Mouse (Mus musculus) megakaryocyte progenitor cell, adult 5-6 weeks (primary cell): Measurements from ENCODE around the gene Stn1. TPM values are rescaled to one million over a fixed set of nuclear protein-coding genes. Genes with fewer than 3 reads are reported as not detected.
A peak's percentile ranks its signal among the peaks of the same experiment; 100 is the strongest.

ENCODE experiments used
- ATAC-seq: replicated peaks from 2 replicates; pipeline ENCODE4 v1.8.0; 2016; ENCODE audit warnings: mild to moderate bottlenecking, moderate TSS enrichment, inconsistent platforms; ENCODE audit not compliant: poor library complexity
- total RNA-seq, 2 experiments: library from RNA; stranded (forward) in 1 of 2; stranded (reverse) in 1 of 2; fragments of 157-497, 149-512 nt in 1 of 2; fragments of 200-1000 nt in 1 of 2; gene quantifications; 2 replicates each; pipeline versions ENCODE4 v1.2.3 to v1.2.4; 2015 to 2017

The Stn1 gene
- total RNA-seq, 2 experiments from 2014 or later = 5.3 to 5.6 TPM

DNA sequence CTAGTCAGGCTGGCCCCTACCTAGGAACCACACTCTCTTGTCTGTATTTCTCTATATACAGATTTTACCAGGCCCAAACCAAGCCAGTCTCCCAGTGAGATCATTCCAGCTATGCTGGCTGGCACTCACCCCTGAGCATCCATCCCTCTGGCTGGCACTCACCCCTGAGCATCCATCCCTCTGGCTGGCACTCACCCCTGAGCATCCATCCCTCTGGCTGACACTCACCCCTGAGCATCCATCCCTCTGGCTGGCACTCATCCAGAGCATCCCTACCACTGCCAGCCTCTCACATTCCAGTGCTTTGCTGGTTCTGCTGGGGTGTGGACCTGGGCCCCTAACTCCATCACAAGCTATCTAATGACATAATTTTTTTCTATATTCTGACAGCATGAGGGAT, 8.2 kb upstream of the Stn1 start:
- no peak for ATAC-seq

DNA sequence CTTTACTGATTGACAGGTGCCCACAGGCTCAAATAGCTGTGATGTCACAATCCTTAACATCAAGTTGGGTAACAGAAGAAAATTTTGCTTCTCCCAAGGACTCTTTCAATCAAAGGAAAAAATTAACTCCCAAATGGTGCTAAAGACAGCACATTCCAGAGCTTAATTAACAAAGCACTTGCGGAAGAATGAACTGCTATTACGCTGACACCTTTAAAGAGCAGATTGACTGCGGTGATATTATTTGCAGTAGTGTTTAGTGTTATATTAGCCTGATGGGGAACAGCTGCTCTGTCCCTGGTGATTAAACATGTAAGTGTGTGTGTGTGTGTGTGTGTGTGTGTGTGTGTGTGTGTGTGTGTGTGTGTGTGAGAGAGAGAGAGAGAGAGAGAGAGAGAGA, 7.7 kb upstream of the Stn1 start:
- ATAC-seq = no peak

DNA sequence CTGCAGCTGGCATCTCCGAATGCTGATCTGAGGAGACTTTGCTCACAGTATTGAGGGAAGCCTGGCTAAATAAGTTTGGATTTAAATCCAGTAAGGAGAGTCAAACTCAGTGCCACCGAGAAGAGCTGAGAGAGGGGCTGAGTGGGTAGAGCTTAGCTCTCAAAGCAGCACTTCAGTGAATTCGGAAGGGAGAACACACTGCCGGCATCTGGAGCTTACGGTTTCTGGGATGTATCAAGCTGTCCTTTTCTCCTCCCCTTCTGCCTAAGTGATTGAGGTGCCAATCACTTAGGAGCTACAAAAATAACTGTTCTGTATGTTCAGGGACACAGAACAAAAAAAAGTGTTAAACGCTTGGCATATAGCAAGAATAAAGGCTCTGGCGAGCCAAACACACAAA, 5.1 kb upstream of the Stn1 start:
- no peak for ATAC-seq

DNA sequence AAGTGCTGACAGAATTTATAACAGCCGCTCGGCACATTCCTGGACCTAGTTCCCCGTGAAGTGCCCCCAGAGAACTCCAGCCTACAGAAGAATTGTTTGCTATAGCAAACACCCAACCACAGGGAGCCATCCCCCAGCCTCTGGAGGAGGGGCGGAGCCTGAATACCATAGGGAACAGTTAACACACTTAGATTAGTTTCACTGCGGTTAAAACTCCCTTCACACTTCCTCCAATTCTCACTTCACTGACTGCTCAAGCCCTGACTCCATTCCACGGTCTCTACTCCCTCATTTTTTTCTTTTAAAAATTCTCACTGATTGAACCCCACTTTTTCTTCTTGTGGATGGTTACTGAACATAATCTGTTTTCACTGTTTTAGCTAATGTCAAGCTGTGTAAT, 1.5 kb upstream of the Stn1 start:
- ATAC-seq = peak; percentile 68

GRCm38 (mm10) chr19:47537879-47538278, 572 bp upstream of the Stn1 start:
- ATAC-seq = no peak

DNA sequence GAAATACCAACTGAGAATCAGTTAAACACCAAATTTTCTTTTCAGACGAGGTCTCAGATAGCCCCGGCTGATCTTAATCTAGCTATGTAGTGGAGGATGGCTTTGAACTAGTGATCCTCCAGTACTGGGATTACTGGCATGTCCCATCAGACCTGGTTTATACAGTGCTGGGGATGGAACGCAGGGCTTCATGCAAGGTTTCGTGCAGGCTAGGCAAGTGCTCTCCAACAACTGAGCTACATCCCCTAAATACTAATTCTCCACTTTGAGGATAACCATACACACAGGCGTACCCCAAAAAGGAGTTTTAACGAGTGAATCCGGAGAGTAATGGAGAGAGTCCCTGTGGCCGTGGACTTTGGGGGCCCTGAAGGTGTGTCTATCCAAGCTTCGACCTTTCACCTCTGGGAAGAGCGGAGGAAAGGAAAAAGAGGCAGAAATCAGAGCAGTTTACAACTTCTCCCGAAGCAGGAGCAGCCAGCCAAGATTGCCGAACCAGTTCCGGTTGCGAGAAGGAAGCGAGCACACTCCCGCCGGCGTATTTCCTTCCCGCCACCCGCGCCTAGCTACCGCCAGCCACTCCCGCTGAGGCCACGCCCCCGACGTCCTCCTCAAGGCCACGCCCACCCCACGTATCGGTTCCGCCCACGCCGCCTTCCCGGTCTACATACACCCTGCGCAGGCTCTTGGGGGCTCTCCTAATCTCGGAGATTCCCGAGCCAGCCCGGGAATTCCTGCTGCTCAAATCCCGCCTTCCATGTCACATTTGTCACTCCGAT, 597 bp downstream of the Stn1 start:
- ATAC-seq = peak; percentile 94

- ATAC-seq = no peak
These were observed 3.2 kb downstream of the Stn1 start for GRCm38 (mm10) chr19:47534131-47534530.

- no peak for ATAC-seq
These were observed 4.9 kb downstream of the Stn1 start for GRCm38 (mm10) chr19:47532449-47532848.

DNA sequence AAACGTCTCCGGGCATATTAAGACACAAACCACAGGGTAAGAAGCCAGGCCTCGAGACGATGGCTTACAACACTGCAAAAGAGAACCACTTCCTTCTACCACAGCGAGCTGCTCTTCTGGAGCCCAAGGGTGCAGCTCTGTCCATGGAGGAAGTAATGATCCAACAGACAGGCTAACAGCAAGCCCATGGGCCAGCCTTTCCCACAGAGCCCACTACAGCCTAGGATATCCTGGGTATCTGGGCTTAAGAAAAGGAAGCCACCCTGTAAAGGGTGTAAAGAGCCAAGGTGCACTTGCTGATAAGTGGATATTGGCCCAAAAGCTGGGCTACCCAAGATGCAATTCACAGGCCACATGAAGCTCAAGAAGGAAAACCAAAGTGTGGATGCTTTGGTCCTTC, 6.0 kb downstream of the Stn1 start:
- ATAC-seq = peak; percentile 89

- peak; percentile 47 for ATAC-seq
These were observed 10.9 kb downstream of the Stn1 start for GRCm38 (mm10) chr19:47526239-47526986.

DNA sequence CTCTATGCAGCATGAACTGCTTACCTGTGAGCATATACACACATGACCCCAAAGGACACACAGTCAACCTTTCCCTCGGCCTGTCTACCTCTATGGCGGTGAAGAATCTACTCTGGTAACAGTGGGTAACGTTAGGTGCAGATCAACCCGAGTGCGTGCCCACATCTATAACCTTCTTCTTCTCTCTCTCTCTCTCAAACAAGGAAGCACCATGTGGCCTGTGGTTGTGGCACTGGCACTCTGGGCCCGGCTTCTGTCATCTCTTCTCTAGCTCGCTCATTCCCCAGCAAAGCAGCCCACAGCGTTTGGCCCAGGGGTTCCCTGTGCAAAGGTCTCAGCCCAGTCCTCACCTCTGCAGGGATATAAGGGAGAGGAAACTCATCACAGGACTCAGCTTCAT, 12.4 kb downstream of the Stn1 start:
- peak; percentile 41; the same call in 1 of the 2 replicates for ATAC-seq

DNA sequence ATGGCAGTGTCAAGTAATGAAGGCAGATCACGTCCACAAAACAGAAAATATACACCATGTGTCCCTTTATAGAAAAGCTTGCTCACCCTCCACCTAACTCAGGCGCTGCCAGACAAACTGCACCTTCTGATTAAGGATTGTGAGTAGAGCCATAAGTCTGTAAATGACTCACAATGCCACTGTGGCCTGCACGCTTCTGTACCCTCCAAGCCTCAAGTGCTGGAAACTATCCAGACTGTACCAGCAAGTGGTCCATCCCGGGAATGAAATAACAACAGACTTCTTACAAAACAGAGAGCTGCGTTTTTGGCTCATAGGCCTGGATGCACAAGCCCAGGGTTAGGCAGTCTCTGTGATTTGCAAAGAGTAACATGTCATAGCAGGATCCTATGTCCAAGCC, 15.9 kb downstream of the Stn1 start:
- no peak for ATAC-seq

DNA sequence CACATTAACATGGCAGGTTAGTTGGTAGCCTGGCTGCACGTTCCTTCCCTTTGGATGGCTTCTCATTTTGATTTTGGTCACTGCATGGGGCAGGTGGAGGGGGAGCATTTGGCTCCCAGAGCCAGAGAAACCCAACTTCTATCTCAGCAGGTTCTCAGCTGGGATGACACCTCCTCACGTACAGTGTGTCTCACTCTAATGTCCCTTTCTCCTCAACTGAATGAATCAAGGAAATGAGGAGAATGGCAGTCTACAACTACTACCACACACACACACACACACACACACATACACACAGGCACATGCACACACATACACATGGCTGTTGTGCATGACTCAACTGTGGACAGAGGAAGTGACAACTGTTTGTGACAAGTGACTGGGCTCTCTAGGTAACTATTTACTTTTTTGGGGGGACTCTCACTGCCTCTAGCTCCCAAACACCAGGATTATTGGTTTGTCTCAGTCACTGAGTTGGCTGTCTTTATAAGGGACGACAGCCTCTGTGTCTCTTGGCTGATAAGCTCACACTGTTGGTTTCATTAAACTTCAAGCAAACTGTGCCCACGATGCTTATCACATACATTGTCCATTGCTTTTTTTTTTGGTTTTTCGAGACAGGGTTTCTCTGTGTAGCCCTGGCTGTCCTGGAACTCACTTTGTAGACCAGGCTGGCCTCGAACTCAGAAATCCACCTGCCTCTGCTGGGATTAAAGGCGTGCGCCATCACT, 18.0 kb downstream of the Stn1 start:
- peak; percentile 32 for ATAC-seq

- peak; percentile 78 for ATAC-seq
These were observed 18.7 kb downstream of the Stn1 start for GRCm38 (mm10) chr19:47518475-47519162.

DNA sequence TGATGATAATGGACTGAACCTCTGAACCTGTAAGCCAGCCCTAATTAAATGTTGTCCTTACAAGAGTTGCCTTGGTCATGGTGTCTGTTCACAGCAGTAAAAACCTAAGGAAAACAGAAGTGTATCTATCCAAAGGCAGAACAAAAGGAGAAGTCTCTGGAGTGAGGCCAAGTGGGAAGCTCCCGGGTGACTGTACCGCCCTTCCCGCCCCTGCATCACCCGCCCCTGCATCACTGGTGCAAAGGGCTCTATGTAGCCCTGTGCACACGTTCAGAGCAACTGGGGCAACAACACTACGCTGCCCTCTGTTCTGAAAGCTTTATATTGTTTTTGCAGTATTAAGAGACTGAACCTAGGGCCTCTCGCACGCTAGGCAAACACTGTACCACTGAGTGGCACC, 19.7 kb downstream of the Stn1 start:
- no peak for ATAC-seq

GRCm38 (mm10) chr19:47516879-47517278, 20.4 kb downstream of the Stn1 start:
- no peak for ATAC-seq

DNA sequence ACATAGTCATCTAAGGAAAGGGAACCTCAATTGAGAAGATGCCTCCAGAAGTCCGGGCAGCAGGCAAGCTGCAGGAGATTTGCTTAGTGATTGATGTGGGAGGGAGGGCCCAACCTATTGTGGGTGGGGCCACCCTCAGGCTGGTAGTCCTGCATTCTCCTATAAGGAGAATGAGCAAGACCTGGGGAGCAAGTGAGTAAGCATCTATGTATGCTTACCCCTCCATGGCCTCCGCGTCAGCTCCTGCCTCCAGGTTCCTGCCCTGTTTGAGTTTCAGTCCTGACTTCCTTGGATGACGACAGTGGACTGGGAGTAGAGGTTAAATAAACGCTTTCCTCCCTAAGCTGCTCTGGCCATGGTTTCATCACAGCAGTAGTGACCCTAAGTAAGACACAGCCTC, 22.2 kb downstream of the Stn1 start:
- no peak for ATAC-seq

- no peak for ATAC-seq
These were observed 23.7 kb downstream of the Stn1 start for GRCm38 (mm10) chr19:47513618-47513897.

DNA sequence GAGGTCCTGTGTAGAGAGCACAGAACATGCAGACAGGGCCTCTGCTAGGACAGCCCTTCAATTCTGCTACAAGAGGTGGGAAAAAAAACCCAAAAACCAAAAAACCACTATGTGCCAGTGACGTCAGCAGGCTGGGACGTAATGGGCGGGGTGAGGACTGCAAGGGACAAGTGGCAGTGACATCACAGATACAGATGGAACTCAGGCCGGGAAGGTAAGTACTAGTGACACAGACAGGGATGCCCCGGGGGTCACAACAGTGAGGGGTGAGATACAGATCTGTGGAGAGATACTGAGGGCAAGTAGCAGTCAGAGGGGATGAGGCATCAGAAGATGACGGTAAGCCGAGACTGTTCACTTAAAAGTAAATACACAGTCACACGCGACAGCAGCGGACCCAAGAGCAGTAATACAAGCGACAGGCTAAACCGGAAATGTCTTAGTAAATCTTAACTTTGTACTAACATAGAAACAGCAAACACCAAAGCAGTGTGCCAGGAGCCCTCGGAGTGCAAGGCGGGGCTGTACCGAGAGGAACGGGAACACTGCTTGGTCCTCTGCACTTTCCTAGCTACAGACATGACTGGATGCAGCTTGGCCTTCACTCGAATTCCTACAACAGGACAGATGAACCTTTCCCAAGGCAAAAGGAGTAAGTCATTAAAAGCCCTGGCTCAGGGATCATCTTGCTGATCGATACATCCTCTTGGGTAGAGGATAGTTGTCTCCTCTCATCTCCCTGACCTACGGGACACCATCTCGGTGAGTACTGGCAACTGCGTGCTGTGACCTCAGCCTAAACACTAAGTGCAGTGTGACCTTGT, 24.3 kb downstream of the Stn1 start:
- no peak for ATAC-seq

DNA sequence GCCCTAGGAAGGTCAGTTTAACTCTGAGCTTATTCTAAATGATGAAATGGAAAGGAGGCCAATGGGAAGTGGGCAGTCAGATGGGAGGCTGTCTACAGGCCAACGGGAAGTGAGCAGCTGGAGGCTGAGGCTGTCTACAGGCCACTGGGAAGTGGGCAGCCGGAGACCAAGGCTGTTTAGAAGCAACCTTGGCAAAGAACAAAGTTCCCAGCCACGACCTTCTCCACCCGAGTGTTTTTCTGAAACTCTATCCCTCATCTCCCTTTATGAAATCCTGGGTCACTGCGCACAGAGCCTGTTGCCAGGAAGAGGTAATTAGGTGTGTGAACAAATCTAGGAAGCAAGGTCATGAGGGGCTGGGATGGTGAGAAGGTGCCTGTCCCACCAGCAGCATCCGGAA, 25.3 kb downstream of the Stn1 start:
- ATAC-seq = peak; percentile 33

DNA sequence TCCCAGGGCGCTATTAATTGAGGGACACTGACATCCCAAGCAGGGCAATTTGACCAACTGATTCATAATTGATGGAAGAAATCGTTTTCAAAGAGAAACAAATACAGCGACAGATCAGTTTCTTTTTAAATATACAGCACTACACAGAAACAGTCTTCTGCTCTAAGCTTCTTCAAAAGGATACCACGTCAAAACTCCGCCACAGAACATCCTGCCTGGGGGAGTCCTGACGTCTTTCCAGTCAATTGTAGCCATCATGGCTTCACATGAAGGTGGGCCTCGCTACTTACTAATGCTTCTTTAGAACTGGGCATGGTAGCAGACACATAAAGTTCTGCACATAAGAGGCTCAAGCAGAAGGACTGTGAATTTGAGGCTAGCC, 26.0 kb downstream of the Stn1 start:
- ATAC-seq = no peak
